Comparison of ENCODE assay signal across 13 mouse cellular contexts in the genomic region with DNA sequence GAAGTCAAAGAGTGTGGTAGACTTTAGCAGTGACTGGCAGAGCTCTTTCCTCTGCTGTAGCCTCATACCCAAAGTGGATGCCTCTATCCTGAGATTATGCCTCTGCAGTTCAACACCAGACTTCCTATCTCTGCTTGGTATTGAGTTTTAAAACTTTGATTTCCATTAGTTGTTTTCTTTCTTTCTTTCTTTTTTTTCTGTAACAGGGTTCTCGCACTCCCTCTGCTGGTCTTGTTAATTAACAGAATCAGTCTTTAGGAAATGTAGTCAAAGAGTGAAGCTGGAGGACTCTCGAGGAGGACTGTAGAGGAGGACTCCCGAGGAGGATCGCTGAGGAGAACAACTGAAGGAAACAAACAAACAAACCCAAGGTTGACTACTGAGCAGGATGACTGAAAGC. TPM values are rescaled to one million over a fixed set of nuclear protein-coding genes. Genes with fewer than 3 reads are reported as not detected.
A peak's percentile ranks its signal among the peaks of the same experiment; 100 is the strongest.
DNase-seq lines count a peak whose midpoint lies in the region; ATAC-seq and TF ChIP-seq lines count a peak whose summit lies in the region.
"Had no signal": no experiment of that assay in that cellular context is flagged by ENCODE, and none has a peak within 500 bp of the region (broad histone marks: within the 10 kb centered on the region; RNA-seq: fewer than 3 reads in every experiment).

No protein-coding gene starts in this region.

- no peak for TF ChIP-seq EP300 in lung, postnatal 0 days (IDR thresholded peaks at IDR 0.05)

- no peaks in the 10 kb centered on the region for H3K4me1 ChIP-seq in hindbrain, postnatal 0 days (ENCODE audit: insufficient read depth, low read length)
- peaks cover 5% of the 10 kb centered on the region; the same call in 1 of the 2 replicates for H3K4me1 ChIP-seq in hindbrain, embryonic 13.5 days (replicated peaks)
- no peaks in the 10 kb centered on the region for H3K4me1 ChIP-seq in lung, postnatal 0 days (ENCODE audit: insufficient read depth, low read depth, low read length)
- H3K4me1 ChIP-seq in lung, adult 2 months (ENCODE audit: control insufficient read depth, insufficient read depth, low read length): no peaks in the 10 kb centered on the region
- H3K4me1 ChIP-seq: heart, embryonic 13.5 days had no signal

- H3K4me2 ChIP-seq in hindbrain, postnatal 0 days (ENCODE audit: low read depth, low read length): no peak overlapping the region
- H3K4me2 ChIP-seq in hindbrain, embryonic 13.5 days: no peak overlapping the region
- H3K4me2 ChIP-seq in lung, postnatal 0 days (replicated peaks; ENCODE audit: low read depth, low read length): no peak overlapping the region
- H3K4me2 ChIP-seq: heart, embryonic 13.5 days; midbrain, embryonic 13.5 days had no signal

- DNase-seq in embryo, embryonic 10.5 days (ENCODE audit: low spot score): peak; percentile 21
- DNase-seq in embryo, embryonic 10 days (ENCODE audit: low spot score): no peak
- peak; percentile 16 for DNase-seq in hindbrain, postnatal 0 days (ENCODE audit: low spot score)
- DNase-seq in lung, postnatal 0 days (ENCODE audit: low spot score): peak; percentile 17
- DNase-seq in lung, adult 2 months: no peak
- peak; percentile 11 for DNase-seq in fibroblast of lung, adult 2 months (ENCODE audit: low read depth)
- DNase-seq in thymus, postnatal 36 days: no peak
- DNase-seq: B cell, adult 2 months had no signal

- peak; percentile 47 for TF ChIP-seq CTCF in hindbrain, postnatal 0 days (IDR thresholded peaks at IDR 0.05; ENCODE audit: low read depth)
- TF ChIP-seq CTCF in lung, postnatal 0 days (IDR thresholded peaks at IDR 0.05): peak; percentile 50
- TF ChIP-seq CTCF in lung, adult 2 months (IDR thresholded peaks at IDR 0.05; ENCODE audit: insufficient read depth, low read length): no peak

- H3K36me3 ChIP-seq in hindbrain, postnatal 0 days (ENCODE audit: insufficient read depth, low read length): no peaks in the 10 kb centered on the region
- H3K36me3 ChIP-seq in hindbrain, embryonic 13.5 days: no peaks in the 10 kb centered on the region
- no peaks in the 10 kb centered on the region for H3K36me3 ChIP-seq in lung, postnatal 0 days (ENCODE audit: insufficient read depth, low read length)
- H3K36me3 ChIP-seq: heart, embryonic 13.5 days; midbrain, embryonic 13.5 days had no signal

- no peak overlapping the region for H3K27ac ChIP-seq in hindbrain, postnatal 0 days
- no peak overlapping the region for H3K27ac ChIP-seq in hindbrain, embryonic 13.5 days
- H3K27ac ChIP-seq in lung, postnatal 0 days (ENCODE audit: low read length): no peak overlapping the region
- H3K27ac ChIP-seq: heart, embryonic 13.5 days; liver, embryonic 14.5 days; midbrain, embryonic 13.5 days had no signal

- WGBS in hindbrain, postnatal 0 days: 64% methylated on average over 4 of the region's 4 CpGs
- WGBS in hindbrain, embryonic 13.5 days: 66% methylated on average over 4 of the region's 4 CpGs
- WGBS in lung, postnatal 0 days: 43% methylated on average over 4 of the region's 4 CpGs
- 53% methylated on average over 4 of the region's 4 CpGs for WGBS in lung, adult 2 months

- peaks cover 4% of the 10 kb centered on the region for H3K9me3 ChIP-seq in hindbrain, postnatal 0 days (ENCODE audit: low read length)
- no peaks in the 10 kb centered on the region for H3K9me3 ChIP-seq in hindbrain, embryonic 13.5 days
- H3K9me3 ChIP-seq in lung, postnatal 0 days (ENCODE audit: low read length): no peaks in the 10 kb centered on the region
- H3K9me3 ChIP-seq: heart, embryonic 13.5 days; midbrain, embryonic 13.5 days had no signal

- ATAC-seq in hindbrain, postnatal 0 days: no peak
- no peak for ATAC-seq in hindbrain, embryonic 13.5 days (ENCODE audit: low FRiP score)
- no peak for ATAC-seq in lung, postnatal 0 days
- ATAC-seq: inflammation-experienced regulatory T-cells, adult 6 months; midbrain, embryonic 13.5 days had no signal

- H3K27me3 ChIP-seq in hindbrain, postnatal 0 days (ENCODE audit: insufficient read depth, low read length): no peaks in the 10 kb centered on the region
- no peaks in the 10 kb centered on the region for H3K27me3 ChIP-seq in hindbrain, embryonic 13.5 days
- no peaks in the 10 kb centered on the region for H3K27me3 ChIP-seq in lung, postnatal 0 days (replicated peaks; ENCODE audit: insufficient read depth, low read length)
- H3K27me3 ChIP-seq: heart, embryonic 13.5 days; midbrain, embryonic 13.5 days had no signal

- no peak overlapping the region for H3K9ac ChIP-seq in hindbrain, postnatal 0 days (replicated peaks; ENCODE audit: low read length)
- H3K9ac ChIP-seq in hindbrain, embryonic 13.5 days: no peak overlapping the region
- no peak overlapping the region for H3K9ac ChIP-seq in lung, postnatal 0 days (replicated peaks; ENCODE audit: low read depth)
- H3K9ac ChIP-seq: heart, embryonic 13.5 days; liver, embryonic 14.5 days; midbrain, embryonic 13.5 days had no signal

- TF ChIP-seq POLR2A in lung, adult 2 months (IDR thresholded peaks at IDR 0.05; ENCODE audit: borderline replicate concordance, extremely low read depth, low read depth, low read length): no peak

- no peak overlapping the region for H3K4me3 ChIP-seq in hindbrain, postnatal 0 days (ENCODE audit: low read length)
- H3K4me3 ChIP-seq in hindbrain, embryonic 13.5 days: no peak overlapping the region
- H3K4me3 ChIP-seq in lung, postnatal 0 days (ENCODE audit: low read depth, low read length): no peak overlapping the region
- no peak overlapping the region for H3K4me3 ChIP-seq in lung, adult 2 months (replicated peaks; ENCODE audit: extremely low read depth, low read depth, low read length)
- H3K4me3 ChIP-seq: heart, embryonic 13.5 days; midbrain, embryonic 13.5 days had no signal

RNA-seq across cellular contexts. Expression of a gene that starts 40.6 kb away (rescaled TPM):
- 132 and 133 TPM in 2 replicates for total RNA-seq in hindbrain, postnatal 0 days (2014; rRNA removed)
- polyA plus RNA-seq in hindbrain, postnatal 0 days (2015; fragmentation: Nextera tagmentation; extraction: Ambion mirVana): 94.4 and 105 TPM in 2 replicates
- polyA plus RNA-seq in hindbrain, embryonic 13.5 days (2015; fragmentation: Nextera tagmentation; extraction: Ambion mirVana): 139 and 175 TPM in 2 replicates
- 12.0 and 16.2 TPM in 2 replicates for polyA plus RNA-seq in lung, postnatal 0 days (2015; fragmentation: Nextera tagmentation; extraction: Ambion mirVana)
- 15.6 and 22.6 TPM in 2 replicates for polyA plus RNA-seq in lung, adult 2 months (2012; rRNA removed)

Comparison
In these comparisons a context has a peak if more than half of its experiments do, and no peak if none do; other contexts are left out.
1. DNase-seq: peak in embryo, embryonic 10.5 days (single experiment), hindbrain, postnatal 0 days (single experiment), lung, postnatal 0 days (single experiment) and fibroblast of lung, adult 2 months (single experiment); none in embryo, embryonic 10 days (single experiment), lung, adult 2 months (single experiment) and thymus, postnatal 36 days (0 of 2).